Mouse (Mus musculus): ENCODE results near the gene Rsl24d1. TPM values are rescaled to one million over a fixed set of nuclear protein-coding genes. Genes with fewer than 3 reads are reported as not detected.

Rsl24d1 gene
- total and polyA plus RNA-seq, 3 experiments = 195 to 234 TPM; not detected in 1

DNA sequence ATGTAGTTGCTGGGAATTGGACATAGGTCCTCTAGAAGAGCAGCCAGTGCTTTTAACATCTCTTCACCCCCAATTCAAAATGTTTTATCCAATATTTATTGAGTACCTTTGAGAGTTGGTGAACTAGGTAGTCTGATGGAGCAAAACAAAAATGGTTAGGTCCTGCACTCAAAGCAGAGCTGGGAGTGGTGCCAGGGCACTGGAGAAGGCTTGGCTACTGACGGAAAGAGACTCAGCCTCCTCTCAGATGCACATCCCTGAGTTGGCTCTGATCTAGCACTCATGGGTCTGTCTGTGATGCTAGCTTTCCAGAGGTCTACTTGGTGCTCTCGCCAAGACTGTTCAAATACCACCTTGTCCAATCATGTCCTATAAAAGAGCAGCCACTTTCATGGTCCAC, 15.3 kb upstream of the Rsl24d1 start:
- Histone ChIP-seq H3K27ac (ENCODE audit: control insufficient read depth, low read depth, low read length) (no peak overlapping the region), H3K9me3 (replicated peaks; ENCODE audit: insufficient read depth, low read length) (no peaks in the 10 kb centered on the region), H3K4me3 (ENCODE audit: control insufficient read depth in 1 of 2, insufficient read depth in 1 of 2, low read depth in 2 of 2, low read length in 2 of 2) (no peak overlapping the region), H3K9ac (ENCODE audit: control insufficient read depth, low read depth, low read length, poor library complexity, severe bottlenecking) (no peak overlapping the region), H3K36me3 (ENCODE audit: control insufficient read depth in 1 of 2, insufficient read depth in 2 of 2, low read length in 2 of 2) (no peaks in the 10 kb centered on the region), H3K79me2 (ENCODE audit: control insufficient read depth, insufficient read depth, low read length, poor library complexity) (no peaks in the 10 kb centered on the region), H3K4me1 (ENCODE audit: control insufficient read depth in 1 of 2, insufficient read depth in 2 of 2, low read length in 2 of 2) (no peaks in the 10 kb centered on the region), H3K27me3 (ENCODE audit: control insufficient read depth in 1 of 2, insufficient read depth in 2 of 2, low read length in 2 of 2) (no peaks in the 10 kb centered on the region)
- TF ChIP-seq JUND (IDR thresholded peaks at IDR 0.05; ENCODE audit: low read depth, low read length) (no peak), TAL1 (IDR thresholded peaks at IDR 0.05; ENCODE audit: low read length) (no peak)
- DNase-seq (ENCODE audit: low read depth, low spot score) = no peak

DNA sequence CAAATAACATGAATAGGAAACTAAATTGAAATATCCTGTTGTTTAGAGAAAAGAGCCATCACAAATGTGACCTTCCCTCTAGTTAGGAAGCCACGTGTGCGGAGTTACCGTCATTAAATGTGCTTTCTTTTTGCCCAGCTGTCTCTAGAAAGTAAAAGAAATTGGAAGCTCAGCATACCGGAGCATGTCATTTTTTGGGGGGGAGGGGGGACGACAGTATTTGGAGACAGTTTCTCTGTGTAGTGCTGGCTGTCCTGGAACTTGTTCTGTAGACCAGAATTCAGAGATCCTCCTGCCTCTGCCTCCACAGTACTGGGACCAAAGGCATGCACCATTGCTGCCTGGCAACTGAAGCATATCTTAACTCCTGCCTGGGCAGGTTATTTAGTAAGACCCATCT, 11.7 kb upstream of the Rsl24d1 start, which contains the start of gene Khdc3:
Gene Khdc3, plus strand, starts transcription at position 301 of the 400 bp plus-strand sequence.
- TF ChIP-seq TBP (IDR thresholded peaks at IDR 0.05; ENCODE audit: low read depth, low read length) = no peak
- no peak for TF ChIP-seq NRF1 (IDR thresholded peaks at IDR 0.05; ENCODE audit: insufficient read depth, low read depth, low read length, poor library complexity, severe bottlenecking)
- no peak for TF ChIP-seq MAZ (IDR thresholded peaks at IDR 0.05; ENCODE audit: low read depth, low read length)
- TF ChIP-seq CHD1 (IDR thresholded peaks at IDR 0.05; ENCODE audit: low read depth, low read length) = no peak
- TF ChIP-seq ELF1 (IDR thresholded peaks at IDR 0.05; ENCODE audit: low read depth, low read length) = no peak
- no peak for TF ChIP-seq RAD21 (IDR thresholded peaks at IDR 0.05; ENCODE audit: low read depth, low read length)
- TF ChIP-seq MEF2A (IDR thresholded peaks at IDR 0.05; ENCODE audit: extremely low read depth, insufficient replicate concordance, low read depth, low read length, poor library complexity, severe bottlenecking) = no peak
- H3K79me2 ChIP-seq (ENCODE audit: control insufficient read depth, insufficient read depth, low read length, poor library complexity) = no peaks in the 10 kb centered on the region
- DNase-seq (ENCODE audit: low read depth, low spot score) = no peak
- H3K9ac ChIP-seq (ENCODE audit: control insufficient read depth, low read depth, low read length, poor library complexity, severe bottlenecking) = no peak within 1 kb of the TSS
- no peaks in the 10 kb centered on the region for H3K4me1 ChIP-seq (ENCODE audit: control insufficient read depth in 1 of 2, insufficient read depth in 2 of 2, low read length in 2 of 2)
- no peak within 1 kb of the TSS for H3K27ac ChIP-seq (ENCODE audit: control insufficient read depth, low read depth, low read length)
- no peak within 1 kb of the TSS for H3K4me3 ChIP-seq (ENCODE audit: control insufficient read depth in 1 of 2, insufficient read depth in 1 of 2, low read depth in 2 of 2, low read length in 2 of 2)
- no peaks in the 10 kb centered on the region for H3K36me3 ChIP-seq (ENCODE audit: control insufficient read depth in 1 of 2, insufficient read depth in 2 of 2, low read length in 2 of 2)
- no peaks in the 10 kb centered on the region for H3K9me3 ChIP-seq (replicated peaks; ENCODE audit: insufficient read depth, low read length)
- H3K27me3 ChIP-seq (ENCODE audit: control insufficient read depth in 1 of 2, insufficient read depth in 2 of 2, low read length in 2 of 2) = peaks cover 0 to under 1% of the 10 kb centered on the region in 2 experiments; a peak in 2 of 4 replicates

DNA sequence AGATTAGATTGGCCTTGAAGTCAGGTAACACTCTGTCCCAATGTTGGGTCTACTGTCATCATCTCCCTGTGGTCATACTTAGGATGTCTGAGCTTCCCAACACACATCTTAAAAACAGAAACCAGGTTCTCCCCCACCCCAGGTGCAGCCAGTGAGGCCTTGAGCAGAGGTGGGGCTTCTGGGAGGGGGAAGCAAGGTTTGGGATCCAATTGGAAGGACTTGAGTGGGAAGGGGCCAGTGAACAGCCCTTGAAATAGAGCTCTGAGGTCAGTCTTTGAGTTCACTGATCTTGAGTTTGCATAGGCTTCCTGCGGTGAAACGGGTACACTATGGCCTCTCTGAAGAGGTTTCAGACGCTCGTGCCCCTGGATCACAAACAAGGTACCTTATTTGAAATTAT, 11.0 kb upstream of the Rsl24d1 start, which contains the start of gene Gm20509:
Gene Gm20509, plus strand, starts transcription at position 290 of the 400 bp plus-strand sequence.
- H3K9ac ChIP-seq (ENCODE audit: control insufficient read depth, low read depth, low read length, poor library complexity, severe bottlenecking) = no peak within 1 kb of the TSS
- H3K36me3 ChIP-seq (ENCODE audit: control insufficient read depth in 1 of 2, insufficient read depth in 2 of 2, low read length in 2 of 2) = no peaks in the 10 kb centered on the region
- no peaks in the 10 kb centered on the region for H3K9me3 ChIP-seq (replicated peaks; ENCODE audit: insufficient read depth, low read length)
- H3K4me3 ChIP-seq (ENCODE audit: control insufficient read depth in 1 of 2, insufficient read depth in 1 of 2, low read depth in 2 of 2, low read length in 2 of 2) = no peak within 1 kb of the TSS
- no peaks in the 10 kb centered on the region for H3K4me1 ChIP-seq (ENCODE audit: control insufficient read depth in 1 of 2, insufficient read depth in 2 of 2, low read length in 2 of 2)
- no peak for TF ChIP-seq POLR2AphosphoS2 (IDR thresholded peaks at IDR 0.05; ENCODE audit: low read length)
- TF ChIP-seq BHLHE40 (IDR thresholded peaks at IDR 0.05; ENCODE audit: borderline replicate concordance, low read depth, low read length) = no peak
- TF ChIP-seq ZNF384 (IDR thresholded peaks at IDR 0.05; ENCODE audit: low read depth, low read length) = no peak
- no peak for TF ChIP-seq CHD1 (IDR thresholded peaks at IDR 0.05; ENCODE audit: low read depth, low read length)
- no peak for TF ChIP-seq ELF1 (IDR thresholded peaks at IDR 0.05; ENCODE audit: low read depth, low read length)
- TF ChIP-seq POLR2A (IDR thresholded peaks at IDR 0.05; ENCODE audit: control insufficient read depth in 1 of 2, insufficient read depth in 1 of 2, low read depth in 1 of 2, low read length in 2 of 2, poor library complexity in 1 of 2) = no peak
- peaks cover 0 to 2% of the 10 kb centered on the region in 2 experiments; a peak in 2 of 4 replicates for H3K27me3 ChIP-seq (ENCODE audit: control insufficient read depth in 1 of 2, insufficient read depth in 2 of 2, low read length in 2 of 2)
- H3K79me2 ChIP-seq (ENCODE audit: control insufficient read depth, insufficient read depth, low read length, poor library complexity) = no peaks in the 10 kb centered on the region
- DNase-seq (ENCODE audit: low read depth, low spot score) = no peak
- H3K27ac ChIP-seq (ENCODE audit: control insufficient read depth, low read depth, low read length) = no peak within 1 kb of the TSS

Measured in MEL (cell line).